Mouse (Mus musculus) lung, postnatal 0 days (tissue): ENCODE results near the gene Bok. TPM values are rescaled to one million over a fixed set of nuclear protein-coding genes. Genes with fewer than 3 reads are reported as not detected.

Experiments used
- ATAC-seq: fragments of 200-750 bp; cut with Nextera tagmentation; 2 replicates; pipeline ENCODE4 v1.8.0; 2017; ENCODE audit warnings: moderate library complexity
- DNase-seq: peaks from one replicate; pipeline ENCODE4 v3.0.0-alpha.2; 2016; ENCODE audit warnings: low spot score
- H3K27ac ChIP-seq: fragments of 300-500 bp; sonication (generic); 2 replicates; pipeline ENCODE4 v1.5.1; 2014; ENCODE audit warnings: antibody characterized with exemption, mild to moderate bottlenecking, low read length, mixed read lengths
- H3K27me3 ChIP-seq: fragments of 300-500 bp; sonication (generic); replicated peaks from 2 replicates; pipeline ENCODE4 v1.6.1; 2014; ENCODE audit warnings: low read length, mixed read lengths; ENCODE audit not compliant: insufficient read depth
- H3K36me3 ChIP-seq: fragments of 300-500 bp; sonication (generic); 2 replicates; pipeline ENCODE4 v1.6.1; 2014; ENCODE audit warnings: low read length, mixed read lengths; ENCODE audit not compliant: insufficient read depth
- H3K4me1 ChIP-seq: fragments of 300-500 bp; sonication (generic); 2 replicates; pipeline ENCODE4 v1.6.1; 2014; ENCODE audit warnings: antibody characterized with exemption, low read depth, low read length, mixed read lengths; ENCODE audit not compliant: insufficient read depth
- H3K4me2 ChIP-seq: fragments of 300-500 bp; sonication (generic); replicated peaks from 2 replicates; pipeline ENCODE4 v1.6.1; 2014; ENCODE audit warnings: low read depth, mild to moderate bottlenecking, low read length, moderate library complexity, mixed read lengths
- H3K4me3 ChIP-seq: fragments of 300-500 bp; sonication (generic); 2 replicates; pipeline ENCODE4 v1.5.1; 2014; ENCODE audit warnings: low read depth, low read length
- H3K9ac ChIP-seq: fragments of 300-500 bp; sonication (generic); replicated peaks from 2 replicates; pipeline ENCODE4 v1.6.1; 2014; ENCODE audit warnings: low read depth, mild to moderate bottlenecking
- H3K9me3 ChIP-seq: fragments of 300-500 bp; sonication (generic); 2 replicates; pipeline ENCODE4 v1.6.1; 2016; ENCODE audit warnings: low read length, mixed read lengths
- CTCF ChIP-seq: IDR thresholded peaks from 2 replicates; pipeline ENCODE4 v1.5.1; 2016; ENCODE audit warnings: antibody characterized with exemption, mild to moderate bottlenecking
- EP300 ChIP-seq: IDR thresholded peaks from 2 replicates; pipeline ENCODE4 v1.6.1; 2016; ENCODE audit warnings: antibody characterized with exemption, mild to moderate bottlenecking, control low read depth
- WGBS: fragments of 180-500 bp; shearing (Covaris S2); extraction: QIAGEN DNeasy Blood & Tissue Kit; methylation state at CpG from one replicate; pipeline ENCODE4 v1.1.7; 2014; 5-methylcytosine and 5-hydroxymethylcytosine counted together
- polyA plus RNA-seq: library from polyadenylated mRNA; unstranded; fragments of >200 nt; fragmentation: Nextera tagmentation; extraction: Ambion mirVana; gene quantifications from 2 replicates; pipeline ENCODE4 v1.2.1, GENCODE M21; 2015

Gene Bok
- polyA plus RNA-seq, 1 experiment from 2014 or later: 31.2 TPM

DNA sequence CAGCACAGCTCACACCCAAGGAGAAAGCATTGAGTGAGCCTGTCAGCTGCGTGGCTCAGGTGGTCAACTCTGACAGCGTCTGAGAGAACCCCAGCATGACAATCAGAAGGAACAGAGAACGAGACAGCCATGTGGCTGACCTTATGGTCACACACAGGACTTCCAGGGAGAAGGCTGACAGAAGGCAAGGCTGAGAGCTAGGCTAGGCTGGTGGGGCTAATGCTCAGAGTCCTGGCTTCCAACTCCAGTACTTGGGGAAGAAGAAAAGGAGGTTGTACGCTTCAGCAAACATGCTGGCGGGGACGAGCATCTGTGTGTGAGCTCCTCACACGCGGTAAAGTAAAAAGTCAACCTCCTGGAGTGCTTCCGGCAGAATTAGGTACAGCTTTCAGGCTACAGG lies 18.9 kb downstream of the Bok start:
- Histone ChIP-seq H3K9me3 (no peaks in the 10 kb centered on the region), H3K36me3 (no peaks in the 10 kb centered on the region), H3K27ac (0 out of 2 replicates have a peak overlapping the region, but pooled peaks have one; percentile 40), H3K9ac (no peak overlapping the region), H3K4me3 (no peak overlapping the region), H3K4me1 (peaks cover 7% of the 10 kb centered on the region), H3K27me3 (no peaks in the 10 kb centered on the region), H3K4me2 (no peak overlapping the region)
- no peak for TF ChIP-seq CTCF
- TF ChIP-seq EP300: no peak
- 71% methylated on average over 9 of the region's 9 CpGs for WGBS
- no peak for ATAC-seq
- no peak for DNase-seq

DNA sequence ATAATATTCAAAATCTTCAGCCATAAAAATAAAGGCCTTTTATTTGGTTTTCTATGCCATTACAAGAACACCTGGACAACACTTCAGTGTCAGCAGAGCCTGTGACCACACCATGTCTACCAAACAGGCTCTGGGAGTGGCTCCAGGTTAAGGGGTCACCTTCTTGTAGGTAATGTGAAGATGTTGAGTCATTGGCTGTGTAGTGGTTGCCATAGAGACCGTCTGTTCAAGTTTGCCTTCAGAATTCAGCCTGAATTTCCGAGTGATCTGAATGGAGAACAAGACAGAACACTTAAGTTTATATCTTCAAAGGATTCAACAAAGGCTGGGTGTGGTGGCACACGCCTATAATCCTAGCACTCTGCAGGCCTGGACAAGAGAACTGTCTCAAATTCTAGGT lies 19.9 kb downstream of the Bok start:
- H3K4me3 ChIP-seq: no peak overlapping the region
- TF ChIP-seq CTCF: no peak
- H3K4me1 ChIP-seq: peaks cover 7% of the 10 kb centered on the region
- DNase-seq: peak; percentile 87
- peak; percentile 93 for ATAC-seq
- no peak overlapping the region; the same call in 1 of the 2 replicates for H3K27ac ChIP-seq
- H3K9me3 ChIP-seq: no peaks in the 10 kb centered on the region
- WGBS: 48% methylated on average over 3 of the region's 3 CpGs
- H3K9ac ChIP-seq: no peak overlapping the region
- H3K36me3 ChIP-seq: no peaks in the 10 kb centered on the region
- H3K27me3 ChIP-seq: no peaks in the 10 kb centered on the region
- no peak overlapping the region for H3K4me2 ChIP-seq

DNA sequence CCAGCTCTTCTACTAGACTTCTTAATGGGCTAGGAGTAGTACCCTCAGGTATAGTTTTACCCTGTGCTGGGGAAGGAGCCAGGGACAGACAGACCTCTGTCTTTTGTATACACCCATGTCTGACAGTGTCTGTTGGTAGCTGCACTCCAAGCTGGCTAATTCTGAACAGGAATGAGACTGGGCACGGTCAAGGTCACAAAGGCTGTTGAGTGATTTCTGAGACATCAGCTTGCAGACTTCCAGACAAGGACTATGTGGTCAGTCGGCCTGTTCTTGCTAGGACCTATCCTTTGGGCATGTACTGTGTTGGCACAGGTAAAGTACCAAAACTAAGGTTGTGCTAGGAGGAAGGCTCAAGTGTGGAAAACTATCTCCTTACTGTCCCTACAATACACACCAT lies 30.7 kb downstream of the Bok start:
- DNase-seq (no peak), ATAC-seq (no peak)
- H3K36me3 ChIP-seq: 0 out of 2 replicates have a peak, but pooled peaks cover 3% of the 10 kb centered on the region
- no peak for TF ChIP-seq EP300
- TF ChIP-seq CTCF: no peak
- H3K4me3 ChIP-seq: no peak overlapping the region
- no peak overlapping the region for H3K27ac ChIP-seq
- H3K4me2 ChIP-seq: no peak overlapping the region
- WGBS: 88% methylated on average over 2 of the region's 2 CpGs
- H3K9me3 ChIP-seq: no peaks in the 10 kb centered on the region
- H3K27me3 ChIP-seq: no peaks in the 10 kb centered on the region
- H3K9ac ChIP-seq: no peak overlapping the region
- no peaks in the 10 kb centered on the region for H3K4me1 ChIP-seq

DNA sequence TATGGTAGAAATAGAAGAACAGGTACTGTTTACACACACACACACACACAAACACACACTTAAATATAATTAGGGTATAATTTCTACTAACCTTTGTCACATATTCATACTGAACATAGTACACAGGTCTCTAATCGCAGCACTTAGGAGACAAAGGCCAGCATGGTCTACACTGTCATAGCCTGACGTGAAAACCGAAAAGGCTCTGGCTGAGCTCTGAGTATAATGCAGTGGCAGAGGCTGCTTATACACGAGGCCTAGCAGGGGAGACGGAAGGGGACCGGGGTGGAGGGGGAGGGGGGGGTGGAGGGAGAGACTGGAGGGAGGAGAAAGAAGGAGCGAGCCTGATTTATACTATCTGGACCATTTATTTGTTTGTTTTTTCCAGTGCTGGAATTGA lies 36.1 kb downstream of the Bok start:
- Histone ChIP-seq H3K27me3 (no peaks in the 10 kb centered on the region), H3K27ac (no peak overlapping the region), H3K4me2 (no peak overlapping the region), H3K36me3 (no peaks in the 10 kb centered on the region), H3K4me1 (no peaks in the 10 kb centered on the region), H3K4me3 (no peak overlapping the region), H3K9me3 (no peaks in the 10 kb centered on the region), H3K9ac (no peak overlapping the region)
- DNase-seq (no peak), ATAC-seq (no peak)
- no peak for TF ChIP-seq EP300
- no peak for TF ChIP-seq CTCF
- WGBS: 73% methylated on average over 7 of the region's 7 CpGs

DNA sequence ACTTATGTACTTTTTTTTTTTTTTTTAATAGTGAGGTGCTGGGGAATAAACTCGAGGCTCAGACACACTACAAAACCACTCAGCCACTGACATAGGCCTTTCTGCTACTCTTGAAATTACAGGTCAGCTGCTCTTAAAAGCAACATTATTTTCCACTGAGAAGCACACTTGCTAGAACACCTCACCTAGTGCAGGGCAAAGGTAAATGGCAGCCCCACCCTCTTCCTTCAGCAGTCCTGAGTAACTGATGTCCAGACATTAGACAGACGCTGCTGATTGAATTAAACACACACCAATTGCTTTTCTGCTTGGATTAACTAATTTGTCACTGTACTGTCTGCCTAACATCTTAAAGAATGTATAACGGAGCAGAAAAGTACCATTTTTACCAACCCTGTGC lies 39.2 kb downstream of the Bok start:
- Histone ChIP-seq H3K4me2 (no peak overlapping the region), H3K27me3 (no peaks in the 10 kb centered on the region), H3K9ac (no peak overlapping the region), H3K36me3 (no peaks in the 10 kb centered on the region; the same call in 1 of the 2 replicates), H3K27ac (no peak overlapping the region), H3K4me3 (no peak overlapping the region), H3K9me3 (no peaks in the 10 kb centered on the region), H3K4me1 (peaks cover 2% of the 10 kb centered on the region; the same call in 1 of the 2 replicates)
- DNase-seq (no peak), ATAC-seq (no peak)
- WGBS: 85% methylated on average over 3 of the region's 3 CpGs
- TF ChIP-seq EP300: no peak
- no peak for TF ChIP-seq CTCF

DNA sequence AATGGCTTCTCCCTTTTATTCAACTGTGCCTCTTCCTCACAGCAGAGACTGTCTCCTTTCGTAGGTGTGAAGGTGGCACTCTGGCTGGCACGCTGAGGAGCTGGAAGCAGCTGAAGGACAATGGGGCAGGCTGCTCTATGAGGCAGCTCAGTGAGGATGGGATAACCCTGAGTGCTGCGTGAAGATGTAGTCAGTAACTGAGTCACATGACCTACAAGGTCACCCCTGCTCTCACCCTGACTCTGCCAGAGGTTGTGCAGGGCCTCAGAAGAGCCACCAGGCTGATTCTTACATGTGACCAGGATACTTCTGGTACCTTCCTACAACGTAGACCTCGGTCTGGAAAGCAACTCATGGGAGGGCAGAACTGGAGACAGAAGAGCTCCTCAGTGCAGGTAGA lies 40.2 kb downstream of the Bok start:
- Histone ChIP-seq H3K4me3 (no peak overlapping the region), H3K9ac (no peak overlapping the region), H3K4me2 (no peak overlapping the region), H3K36me3 (no peaks in the 10 kb centered on the region; the same call in 1 of the 2 replicates), H3K9me3 (no peaks in the 10 kb centered on the region), H3K4me1 (peaks cover 2% of the 10 kb centered on the region; the same call in 1 of the 2 replicates), H3K27me3 (no peaks in the 10 kb centered on the region), H3K27ac (no peak overlapping the region)
- no peak for DNase-seq
- TF ChIP-seq CTCF (no peak), EP300 (no peak)
- WGBS: 90% methylated on average over 5 of the region's 5 CpGs
- ATAC-seq: no peak

DNA sequence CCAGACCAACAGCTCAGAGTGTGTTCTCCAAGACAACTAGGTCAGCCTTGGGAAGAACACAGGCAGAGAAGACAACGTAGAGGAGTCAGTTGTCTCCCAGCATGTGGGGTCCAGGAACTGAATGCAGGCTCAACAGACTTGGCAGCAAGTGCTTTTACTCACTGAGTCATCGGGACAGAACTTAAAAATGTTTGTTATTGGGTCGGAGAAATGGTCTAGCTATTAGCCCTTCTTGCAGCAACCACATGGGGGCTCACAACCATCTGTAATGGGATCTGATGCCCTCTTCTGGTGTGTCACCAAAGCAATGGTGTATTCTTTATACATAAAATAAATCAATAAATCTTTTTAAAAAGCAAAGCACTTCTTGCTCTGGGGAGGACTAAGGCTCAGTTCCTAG lies 40.7 kb downstream of the Bok start:
- 64% methylated on average over 3 of the region's 3 CpGs for WGBS
- H3K27me3 ChIP-seq: no peaks in the 10 kb centered on the region
- H3K9ac ChIP-seq: no peak overlapping the region
- ATAC-seq (no peak), DNase-seq (peak; percentile 11)
- no peaks in the 10 kb centered on the region for H3K9me3 ChIP-seq
- TF ChIP-seq EP300 (no peak), CTCF (peak; percentile 50)
- H3K4me3 ChIP-seq: no peak overlapping the region
- H3K27ac ChIP-seq: no peak overlapping the region
- H3K4me1 ChIP-seq: peaks cover 2% of the 10 kb centered on the region; the same call in 1 of the 2 replicates
- no peaks in the 10 kb centered on the region; the same call in 1 of the 2 replicates for H3K36me3 ChIP-seq
- H3K4me2 ChIP-seq: no peak overlapping the region
